Mouse (Mus musculus): ENCODE measurements around the gene Cysrt1. TPM values are rescaled to one million over a fixed set of nuclear protein-coding genes. Genes with fewer than 3 reads are reported as not detected.
A peak's percentile ranks its signal among the peaks of the same experiment; 100 is the strongest.

Cysrt1 gene
- polyA plus RNA-seq, 1 experiment = not detected

DNA sequence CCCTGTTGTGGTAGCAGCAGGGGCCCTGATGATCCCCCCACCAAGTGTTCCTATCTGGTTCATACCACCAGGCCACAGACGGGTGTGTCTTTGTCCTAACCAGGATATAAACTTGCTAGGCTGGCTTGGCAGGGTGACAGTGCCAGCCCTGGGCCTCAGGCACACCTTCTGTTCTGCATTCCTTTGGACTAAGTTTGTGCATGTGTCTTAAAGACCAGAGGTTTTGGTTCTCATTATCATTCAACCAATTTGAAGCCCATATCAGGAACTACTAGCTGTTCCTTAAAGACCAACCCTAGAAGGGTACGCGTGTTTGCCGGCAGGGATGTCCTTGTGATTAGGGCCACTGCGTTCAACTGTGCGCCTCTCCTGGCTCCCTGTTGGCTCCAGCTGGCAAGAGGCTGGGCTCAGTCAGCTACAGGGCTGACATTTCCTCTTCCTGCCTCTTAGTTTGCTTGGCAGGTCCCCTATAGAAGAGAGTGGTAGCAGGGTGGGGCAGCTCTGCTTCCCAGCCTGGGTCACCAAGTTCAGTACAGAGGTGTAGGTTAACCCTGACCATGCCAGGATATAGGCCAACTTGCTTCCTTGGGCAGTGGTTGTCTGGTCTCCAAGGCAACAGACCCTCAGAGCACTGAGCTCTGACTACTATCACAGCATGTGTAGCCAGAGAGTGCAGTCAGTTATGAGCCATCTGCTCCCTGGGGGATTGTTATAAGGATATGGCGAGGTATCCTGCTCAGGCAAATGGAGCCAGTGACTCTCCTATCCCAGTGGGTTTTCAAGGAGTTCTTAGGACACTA is 44.8 kb upstream of the Cysrt1 start:
- Histone ChIP-seq H3K4me3 (replicated peaks; ENCODE audit: control insufficient read depth, low read depth, low read length) (no peak overlapping the region), H3K4me1 (ENCODE audit: control insufficient read depth, insufficient read depth, low read length) (no peaks in the 10 kb centered on the region), H3K27ac (ENCODE audit: control insufficient read depth, insufficient read depth, low read depth, low read length, poor library complexity) (no peak overlapping the region)
- TF ChIP-seq CTCF (IDR thresholded peaks at IDR 0.05; ENCODE audit: control insufficient read depth, insufficient read depth, low read length) = no peak
- TF ChIP-seq POLR2A (IDR thresholded peaks at IDR 0.05; ENCODE audit: borderline replicate concordance, control insufficient read depth, low read depth, low read length) = no peak
- 38% methylated on average over 7 of the region's 7 CpGs for WGBS

DNA sequence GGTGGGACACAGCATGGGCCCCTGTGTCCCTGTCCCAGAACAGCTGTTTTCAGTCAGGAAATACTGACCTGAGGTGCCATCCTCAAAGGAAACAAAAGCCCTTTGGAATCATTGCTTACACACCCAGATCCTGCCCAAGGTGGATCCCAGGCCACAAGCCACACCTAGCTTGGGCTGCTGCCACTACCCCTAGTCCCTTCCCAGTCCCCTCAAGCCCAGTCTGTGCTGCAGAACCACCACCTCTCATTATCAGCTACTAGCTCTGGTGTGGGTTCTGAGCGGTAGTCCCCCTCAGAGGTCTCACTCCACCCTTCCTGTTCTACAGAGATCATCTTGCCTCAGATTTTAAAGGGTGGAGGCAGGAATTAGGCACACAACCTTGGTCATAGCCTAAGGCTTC is 44.1 kb upstream of the Cysrt1 start:
- H3K4me1 ChIP-seq (ENCODE audit: control insufficient read depth, insufficient read depth, low read length) = no peaks in the 10 kb centered on the region
- no peak overlapping the region for H3K4me3 ChIP-seq (replicated peaks; ENCODE audit: control insufficient read depth, low read depth, low read length)
- no peak overlapping the region for H3K27ac ChIP-seq (ENCODE audit: control insufficient read depth, insufficient read depth, low read depth, low read length, poor library complexity)
- WGBS = 69% methylated on average over 1 of the region's 1 CpGs
- TF ChIP-seq POLR2A (IDR thresholded peaks at IDR 0.05; ENCODE audit: borderline replicate concordance, control insufficient read depth, low read depth, low read length) (no peak), CTCF (IDR thresholded peaks at IDR 0.05; ENCODE audit: control insufficient read depth, insufficient read depth, low read length) (no peak)

- TF ChIP-seq POLR2A (IDR thresholded peaks at IDR 0.05; ENCODE audit: borderline replicate concordance, control insufficient read depth, low read depth, low read length) (no peak), CTCF (IDR thresholded peaks at IDR 0.05; ENCODE audit: control insufficient read depth, insufficient read depth, low read length) (no peak)
- WGBS = 90% methylated on average over 2 of the region's 2 CpGs
- no peaks in the 10 kb centered on the region for H3K4me1 ChIP-seq (ENCODE audit: control insufficient read depth, insufficient read depth, low read length)
- no peak overlapping the region for H3K4me3 ChIP-seq (replicated peaks; ENCODE audit: control insufficient read depth, low read depth, low read length)
- H3K27ac ChIP-seq (ENCODE audit: control insufficient read depth, insufficient read depth, low read depth, low read length, poor library complexity) = no peak overlapping the region
Measured at GRCm38 (mm10) chr2:25285551-25285950, 43.3 kb upstream of the Cysrt1 start.

GRCm38 (mm10) chr2:25278928-25279882 is 37.0 kb upstream of the Cysrt1 start:
- 64% methylated on average over 13 of the region's 13 CpGs for WGBS

GRCm38 (mm10) chr2:25273010-25273409 is 30.8 kb upstream of the Cysrt1 start:
- H3K4me1 ChIP-seq (ENCODE audit: control insufficient read depth, insufficient read depth, low read length) = peaks cover 5% of the 10 kb centered on the region

More at GRCm38 (mm10) chr2:25278928-25279882, 37.0 kb upstream of the Cysrt1 start:
- Histone ChIP-seq H3K4me3 (replicated peaks; ENCODE audit: control insufficient read depth, low read depth, low read length) (no peak overlapping the region), H3K27ac (ENCODE audit: control insufficient read depth, insufficient read depth, low read depth, low read length, poor library complexity) (no peak overlapping the region), H3K4me1 (ENCODE audit: control insufficient read depth, insufficient read depth, low read length) (no peaks in the 10 kb centered on the region)
- TF ChIP-seq POLR2A (IDR thresholded peaks at IDR 0.05; ENCODE audit: borderline replicate concordance, control insufficient read depth, low read depth, low read length) (no peak), CTCF (IDR thresholded peaks at IDR 0.05; ENCODE audit: control insufficient read depth, insufficient read depth, low read length) (peak; percentile 77)

DNA sequence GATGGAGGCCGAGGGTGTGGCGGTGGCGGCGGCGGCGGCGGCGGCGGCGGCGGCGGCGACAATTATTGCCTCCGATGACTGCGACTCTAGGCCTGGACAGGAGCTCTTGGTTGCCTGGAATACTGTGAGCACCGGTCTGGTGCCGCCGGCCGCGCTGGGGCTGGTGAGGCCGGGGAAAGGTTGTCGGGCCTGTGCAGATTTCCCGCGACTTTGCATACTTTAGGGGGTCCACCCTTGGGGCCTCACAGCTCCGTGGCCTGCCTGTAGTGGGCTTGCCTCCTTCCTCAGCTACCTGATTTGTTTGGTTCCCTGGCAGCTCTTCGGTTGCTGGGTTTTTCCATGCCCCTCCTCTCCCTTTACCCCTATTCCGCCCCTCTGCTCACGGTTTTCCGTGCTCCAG is 30.3 kb upstream of the Cysrt1 start:
- no peak for TF ChIP-seq POLR2A (IDR thresholded peaks at IDR 0.05; ENCODE audit: borderline replicate concordance, control insufficient read depth, low read depth, low read length)
- no peak for TF ChIP-seq CTCF (IDR thresholded peaks at IDR 0.05; ENCODE audit: control insufficient read depth, insufficient read depth, low read length)
- peak overlapping the region; percentile 14 for H3K27ac ChIP-seq (ENCODE audit: control insufficient read depth, insufficient read depth, low read depth, low read length, poor library complexity)
- H3K4me3 ChIP-seq (replicated peaks; ENCODE audit: control insufficient read depth, low read depth, low read length) = peak overlapping the region; percentile 93
- H3K4me1 ChIP-seq (ENCODE audit: control insufficient read depth, insufficient read depth, low read length) = peaks cover 5% of the 10 kb centered on the region
- WGBS = under 1% methylated on average over 29 of the region's 29 CpGs

More at GRCm38 (mm10) chr2:25273010-25273409, 30.8 kb upstream of the Cysrt1 start:
- no peak for TF ChIP-seq CTCF (IDR thresholded peaks at IDR 0.05; ENCODE audit: control insufficient read depth, insufficient read depth, low read length)
- no peak for TF ChIP-seq POLR2A (IDR thresholded peaks at IDR 0.05; ENCODE audit: borderline replicate concordance, control insufficient read depth, low read depth, low read length)
- peak overlapping the region; percentile 93 for H3K4me3 ChIP-seq (replicated peaks; ENCODE audit: control insufficient read depth, low read depth, low read length)
- 36% methylated on average over 16 of the region's 16 CpGs for WGBS
- H3K27ac ChIP-seq (ENCODE audit: control insufficient read depth, insufficient read depth, low read depth, low read length, poor library complexity) = no peak overlapping the region

DNA sequence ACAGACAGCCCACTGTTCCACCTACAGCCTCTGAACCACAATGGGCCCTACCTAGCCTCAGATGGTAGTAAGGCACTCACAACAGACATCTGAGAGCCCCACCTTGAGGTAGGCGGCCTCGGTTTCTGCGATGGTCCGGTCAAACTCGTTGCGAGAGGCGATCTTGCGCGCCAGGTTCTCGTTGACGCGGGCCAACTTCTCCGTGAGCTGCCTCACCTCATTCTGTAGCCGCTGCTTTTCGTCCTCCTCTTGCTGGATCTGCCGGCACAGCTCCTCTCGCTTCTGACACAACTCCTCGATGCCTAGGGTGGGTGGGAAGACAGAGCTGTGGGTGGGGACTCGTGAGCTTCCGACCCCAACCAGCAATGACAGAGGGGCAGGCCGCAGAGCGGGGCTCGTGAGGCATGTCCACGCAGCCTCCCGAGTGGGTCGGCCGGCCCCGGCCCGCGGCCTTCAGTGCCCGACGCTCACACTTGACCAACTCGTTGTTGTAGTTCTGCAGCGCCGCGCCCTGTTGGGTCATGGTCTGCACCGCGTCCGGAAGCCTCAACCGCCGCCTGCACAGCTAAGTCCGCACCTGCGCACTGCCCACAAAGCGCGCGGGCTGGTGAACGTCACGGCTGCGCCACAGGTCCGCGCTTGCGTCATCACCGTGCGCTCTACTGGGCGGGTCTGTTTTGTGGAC is 29.7 kb upstream of the Cysrt1 start, which contains the start of the genes Ssna1 and Anapc2:
Gene Ssna1, minus strand, starts transcription at position 612 of the 685 bp plus-strand sequence.
Gene Anapc2, plus strand, starts transcription at position 652 of the 685 bp plus-strand sequence.
- Histone ChIP-seq H3K4me1 (ENCODE audit: control insufficient read depth, insufficient read depth, low read length) (peaks cover 5% of the 10 kb centered on the region), H3K27ac (ENCODE audit: control insufficient read depth, insufficient read depth, low read depth, low read length, poor library complexity) (peak within 1 kb of the TSS; percentile 85), H3K4me3 (replicated peaks; ENCODE audit: control insufficient read depth, low read depth, low read length) (peak within 1 kb of the TSS; percentile 93)
- TF ChIP-seq POLR2A (IDR thresholded peaks at IDR 0.05; ENCODE audit: borderline replicate concordance, control insufficient read depth, low read depth, low read length) (peak; percentile 97), CTCF (IDR thresholded peaks at IDR 0.05; ENCODE audit: control insufficient read depth, insufficient read depth, low read length) (peak; percentile 38; the same call in 1 of the 2 replicates)
- WGBS = under 1% methylated on average over 55 of the region's 55 CpGs
